Mouse (Mus musculus): ENCODE data around the gene Gabpb1. TPM values are rescaled to one million over a fixed set of nuclear protein-coding genes. Genes with fewer than 3 reads are reported as not detected.

Gabpb1 gene
- 15.5 and 17.7 TPM in 2 replicates for polyA plus RNA-seq (2015; fragmentation: Nextera tagmentation; extraction: Ambion mirVana)

DNA sequence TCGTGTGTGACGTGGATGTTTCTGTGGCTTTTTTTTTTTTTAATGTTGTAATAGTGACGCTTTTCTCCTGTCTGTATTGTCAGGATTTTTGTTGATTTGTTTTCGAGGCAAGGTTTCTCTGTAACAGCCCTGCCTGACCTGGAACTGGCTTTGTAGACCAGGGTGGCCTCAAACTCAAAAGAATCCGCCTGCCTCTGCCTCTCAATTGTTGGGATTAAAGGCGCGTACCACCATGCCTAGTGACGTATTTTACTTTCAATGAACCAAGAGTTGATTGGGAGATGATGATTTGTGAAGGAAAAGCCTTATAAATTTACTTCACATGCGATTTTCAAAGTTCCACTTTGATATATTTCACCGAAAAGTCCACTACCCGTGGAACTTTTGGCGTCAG, at the start of gene Gabpb1:
Gene Gabpb1, minus strand, starts transcription at position 216 of the 394 bp plus-strand sequence.

DNA sequence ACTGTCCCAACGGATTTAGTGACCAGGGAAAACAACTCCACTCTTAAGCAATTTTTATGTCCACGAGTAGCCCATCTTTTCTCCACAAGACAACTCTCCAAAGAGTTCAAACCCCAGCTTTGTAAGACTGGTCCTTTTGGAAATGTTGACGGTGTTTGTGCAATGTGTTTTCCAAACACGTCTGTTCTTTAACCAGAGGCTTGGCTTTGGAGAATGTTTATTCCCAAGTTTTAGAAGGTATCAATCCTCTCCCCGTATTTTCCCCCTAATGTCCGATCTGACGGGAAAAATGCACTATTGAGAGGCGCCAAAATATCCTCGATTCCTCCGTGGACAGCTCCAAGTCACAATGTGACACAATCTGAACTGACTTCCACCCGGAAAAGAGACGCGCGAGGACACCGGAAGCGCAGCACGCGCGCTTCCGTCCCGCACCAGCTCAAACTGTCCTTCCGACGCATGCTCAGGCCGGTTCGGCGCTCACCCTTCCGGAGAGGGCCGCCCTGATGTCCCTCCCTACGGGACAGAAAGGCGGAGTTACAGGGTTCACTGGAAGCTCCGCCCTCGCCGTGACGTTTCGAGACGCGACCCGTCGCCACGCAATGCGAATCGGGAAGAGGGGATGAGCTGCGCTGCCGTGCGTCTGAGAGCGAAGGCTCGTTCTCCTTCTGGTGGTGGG, 30.8 kb upstream of the Gabpb1 start, which contains the start of gene Usp8:
Gene Usp8, plus strand, starts transcription at position 570 of the 679 bp plus-strand sequence.

DNA sequence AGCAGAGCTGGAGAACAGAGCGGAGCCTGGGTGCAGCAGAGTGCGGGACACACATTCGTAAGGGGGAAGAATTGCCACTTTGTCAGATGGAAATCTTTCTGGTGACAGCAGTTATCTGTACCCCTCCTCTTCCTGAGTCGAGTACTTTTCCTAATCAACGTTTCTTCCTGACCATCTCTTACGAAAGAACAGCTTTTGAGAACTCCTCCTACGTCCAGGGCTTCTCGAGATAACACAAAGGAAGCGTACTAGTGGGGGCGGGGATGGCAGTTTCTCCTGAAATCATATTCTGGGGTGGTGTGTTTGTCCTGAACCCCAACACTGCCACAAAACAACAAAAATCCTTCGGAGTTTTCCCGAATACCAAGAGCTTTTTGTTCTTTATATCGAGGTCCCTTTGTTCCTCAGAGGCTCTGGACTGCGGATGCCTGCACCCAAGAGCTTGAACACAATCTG, 56.9 kb downstream of the Gabpb1 start, which contains the start of gene Hdc:
Gene Hdc, minus strand, starts transcription at position 51 of the 456 bp plus-strand sequence.

Other genes with a start within 250 kb of the Gabpb1 start
- gene Atp8b4, start 175.7 kb downstream of the Gabpb1 start, polyA plus RNA-seq (2015; fragmentation: Nextera tagmentation; extraction: Ambion mirVana) = 0.72 and 1.6 TPM in 2 replicates
- gene Slc27a2, start 123.9 kb downstream of the Gabpb1 start, polyA plus RNA-seq (2015; fragmentation: Nextera tagmentation; extraction: Ambion mirVana) = 0.17 and 1.0 TPM in 2 replicates
- 5.6 and 7.3 TPM in 2 replicates for gene Hdc, start 57.0 kb downstream of the Gabpb1 start, polyA plus RNA-seq (2015; fragmentation: Nextera tagmentation; extraction: Ambion mirVana)
- 22.1 and 25.9 TPM in 2 replicates for gene Usp8, start 31.0 kb upstream of the Gabpb1 start, polyA plus RNA-seq (2015; fragmentation: Nextera tagmentation; extraction: Ambion mirVana)
- 1.3 and 1.8 TPM in 2 replicates for gene Usp50, start 107.1 kb upstream of the Gabpb1 start, polyA plus RNA-seq (2015; fragmentation: Nextera tagmentation; extraction: Ambion mirVana)
- 22.0 and 24.3 TPM in 2 replicates for gene Trpm7, start 199.9 kb upstream of the Gabpb1 start, polyA plus RNA-seq (2015; fragmentation: Nextera tagmentation; extraction: Ambion mirVana)

All from urinary bladder, postnatal 0 days (tissue).